Mouse (Mus musculus) retina, embryonic 14.5 days (tissue): ENCODE data around the gene Fgd5.

Experiments
- DNase-seq: peaks from one replicate; pipeline ENCODE4 v3.0.0-alpha.2; 2015; ENCODE audit warnings: low spot score

The Fgd5 gene

DNA sequence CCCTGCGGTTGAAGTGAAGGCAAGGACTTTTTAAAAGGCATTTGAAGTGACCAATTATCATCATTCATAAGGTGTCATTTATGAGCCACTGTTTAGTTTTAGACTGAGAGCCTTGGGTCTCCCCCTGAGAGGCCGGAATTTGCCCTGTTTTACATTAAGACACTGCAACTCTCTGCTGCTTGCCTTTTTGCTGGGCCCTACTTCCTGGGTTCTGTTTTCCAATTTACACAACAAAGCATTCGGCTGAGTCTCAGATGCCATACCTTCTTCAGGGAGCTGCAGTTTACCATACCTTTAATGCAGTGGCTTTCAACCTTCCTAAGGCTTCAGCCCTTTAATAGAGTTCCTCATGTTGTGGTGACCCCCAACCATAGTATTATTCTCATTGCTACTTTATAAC lies 26.1 kb downstream of the Fgd5 start:
- no peak for DNase-seq

DNA sequence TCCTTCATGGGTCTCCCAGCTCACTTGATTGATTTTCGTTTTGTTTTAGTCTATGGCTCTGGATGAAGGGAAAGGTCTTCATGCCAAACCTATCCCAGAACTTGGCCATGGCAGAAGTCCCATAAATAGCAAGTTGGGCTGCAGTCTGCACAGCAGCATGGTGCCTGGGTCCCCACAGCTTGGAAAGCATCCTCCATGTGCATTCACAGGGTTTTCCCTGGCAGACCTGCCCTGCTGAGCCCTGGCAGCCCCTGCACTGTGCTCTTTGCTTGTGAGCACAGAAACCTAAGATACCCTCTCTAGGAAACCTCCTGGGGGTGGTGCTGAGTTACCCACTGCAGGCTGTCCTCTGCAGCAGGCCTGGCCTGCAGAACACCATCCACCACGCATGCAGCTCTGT lies 32.2 kb downstream of the Fgd5 start:
- DNase-seq: no peak

DNA sequence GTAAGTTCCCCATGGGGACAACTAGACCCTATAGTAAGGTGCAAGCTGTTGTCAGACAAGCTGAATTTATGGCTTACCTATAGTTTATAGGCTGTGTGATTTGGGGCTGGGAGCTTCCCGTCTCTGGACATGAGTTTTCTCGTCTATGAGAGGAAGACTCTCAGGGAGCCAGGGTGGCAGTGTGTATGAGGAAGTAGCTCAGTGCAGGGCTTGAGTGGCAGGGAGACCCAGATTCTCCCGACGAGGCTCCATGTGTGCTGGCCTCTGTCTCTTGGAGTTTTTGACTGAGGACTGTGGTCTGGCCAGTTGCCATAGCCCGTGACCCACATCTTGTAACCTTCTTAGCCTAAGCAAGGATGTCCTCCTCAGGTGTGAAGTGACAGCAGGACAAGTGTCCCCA lies 33.7 kb downstream of the Fgd5 start:
- DNase-seq: no peak

DNA sequence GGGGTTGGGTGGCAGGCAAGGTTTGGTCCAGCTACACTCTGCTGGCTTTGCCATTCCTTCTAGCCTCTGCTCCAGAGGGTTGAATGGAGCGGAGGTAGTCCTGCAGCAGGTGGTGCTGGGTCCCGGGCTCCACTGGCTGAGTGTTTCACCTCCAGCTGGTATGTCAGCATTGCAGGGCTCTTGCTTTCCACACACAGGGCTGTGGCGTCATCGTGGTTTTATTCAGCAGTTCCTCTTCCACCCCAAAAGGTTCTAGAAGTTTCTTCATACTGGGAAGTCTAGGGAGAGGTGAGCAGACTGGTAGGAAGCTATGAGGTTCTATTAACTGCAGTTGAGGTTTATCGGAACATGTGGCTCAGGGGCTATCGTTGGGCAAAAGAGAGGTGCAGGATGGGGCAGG lies 34.4 kb downstream of the Fgd5 start:
- DNase-seq: no peak

DNA sequence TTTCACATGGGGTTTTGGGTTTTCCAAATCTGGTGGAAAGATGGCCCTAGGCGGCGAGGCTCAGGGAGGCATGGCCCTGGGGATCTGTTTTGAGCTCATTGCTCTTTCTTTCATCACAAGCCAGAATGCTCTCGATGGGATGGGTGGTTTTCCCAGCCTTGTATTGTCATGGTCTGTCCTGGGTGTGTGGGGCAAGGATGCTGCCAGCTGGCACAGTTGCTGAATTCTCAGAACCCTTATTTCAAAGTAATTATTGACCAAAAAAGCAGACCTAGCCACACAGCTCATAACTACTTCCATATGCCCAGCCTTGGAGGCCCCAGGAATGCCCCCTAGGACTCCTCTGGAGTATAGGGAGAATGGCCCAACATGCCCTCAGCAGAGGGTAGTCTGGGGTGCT lies 34.9 kb downstream of the Fgd5 start:
- DNase-seq: no peak

DNA sequence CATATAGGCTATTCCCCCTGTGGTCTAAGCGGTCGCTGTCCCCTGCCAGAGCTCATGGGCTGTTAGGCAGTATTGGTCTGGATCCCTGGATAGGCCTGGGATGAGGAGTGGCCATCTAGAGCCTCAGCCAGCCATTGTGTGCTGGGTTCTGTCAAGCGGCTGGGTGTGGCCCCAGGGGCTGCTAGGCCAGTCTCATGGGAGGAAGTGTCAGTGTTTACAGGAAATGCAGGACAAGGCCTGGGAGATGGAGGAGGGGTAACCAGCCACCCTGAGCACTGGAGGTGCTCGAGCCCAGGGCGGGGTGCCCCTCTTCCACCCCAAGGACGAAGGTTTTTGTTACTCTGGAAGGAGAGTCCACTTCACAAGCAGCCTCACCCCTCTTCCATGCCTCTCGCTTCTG lies 36.3 kb downstream of the Fgd5 start:
- DNase-seq: no peak

DNA sequence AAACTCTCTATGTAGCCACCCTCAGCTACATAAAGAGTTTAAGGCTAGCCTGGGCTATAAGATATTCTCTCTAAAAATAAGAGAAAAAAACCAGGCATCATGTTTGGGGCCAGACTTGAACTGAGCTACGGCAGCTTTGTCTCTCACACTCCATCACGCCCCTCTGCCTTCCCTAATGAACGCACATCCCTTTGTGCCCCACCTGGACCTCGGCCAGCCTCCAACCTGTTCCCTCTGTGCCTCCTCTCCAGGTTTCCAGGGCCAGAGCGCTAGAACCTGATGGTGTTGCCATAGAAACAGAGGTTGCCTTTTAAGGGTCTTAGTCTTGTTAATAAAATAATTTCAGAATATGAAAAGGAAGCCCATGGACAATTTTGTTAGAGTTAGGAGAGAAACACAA lies 37.2 kb downstream of the Fgd5 start:
- DNase-seq: no peak

DNA sequence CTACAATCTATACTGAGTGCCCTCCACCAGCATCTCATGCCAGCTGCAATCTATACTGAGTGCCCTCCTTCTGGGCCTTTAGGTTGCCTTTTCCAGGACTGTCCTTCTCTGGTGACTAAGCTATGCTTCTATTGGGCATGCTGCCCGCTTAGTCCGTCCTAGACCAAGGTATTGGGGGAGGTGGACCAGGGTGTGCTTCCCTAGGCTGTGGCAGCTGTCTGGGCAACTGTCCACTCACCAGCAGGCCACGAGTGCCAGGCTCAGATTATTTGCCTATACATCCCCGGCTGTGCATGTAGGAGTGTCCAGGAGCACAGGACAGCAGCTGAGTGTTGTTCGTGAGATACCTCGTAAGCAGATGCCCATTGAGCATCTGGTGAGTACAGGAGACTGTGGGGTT lies 38.1 kb downstream of the Fgd5 start:
- DNase-seq: no peak

DNA sequence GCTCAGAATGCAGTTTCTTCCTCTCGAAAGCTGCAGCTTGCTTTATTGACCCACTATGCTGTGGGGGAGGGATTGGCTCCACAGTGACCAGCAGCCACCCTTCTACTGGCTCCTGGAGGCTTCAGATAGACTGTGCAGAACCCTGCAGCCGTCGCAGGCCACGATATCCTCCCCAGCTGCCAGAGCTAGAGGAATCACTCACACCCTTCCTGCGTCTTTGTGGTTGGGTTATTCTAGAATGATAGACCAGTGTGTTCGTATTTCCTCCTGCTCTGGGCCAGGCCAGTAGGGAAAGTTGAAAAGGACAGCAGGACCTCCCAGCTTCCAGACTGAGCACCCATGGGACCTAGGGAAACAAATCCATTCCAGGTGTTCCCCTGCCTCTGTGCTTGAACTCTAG lies 39.7 kb downstream of the Fgd5 start:
- DNase-seq: no peak

DNA sequence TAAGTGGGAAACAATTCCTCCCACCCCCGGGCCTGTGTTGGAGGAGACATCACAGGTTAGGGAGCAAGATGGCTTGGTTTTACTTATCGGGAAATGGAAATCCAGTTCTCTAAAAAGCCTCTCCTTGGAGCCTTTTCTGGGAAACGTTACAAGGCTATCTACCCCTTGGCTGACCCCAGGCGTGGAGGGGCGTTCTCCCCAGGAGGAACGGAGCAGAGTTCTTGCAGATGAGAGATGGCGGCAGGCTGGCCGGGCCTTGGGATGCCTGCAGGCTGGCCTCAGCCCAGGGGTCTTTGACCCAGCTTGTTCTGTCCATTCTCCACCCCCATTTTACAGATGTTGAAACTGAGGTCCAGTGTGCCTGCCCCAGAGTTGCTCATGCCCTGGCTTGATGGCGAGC lies 42.4 kb downstream of the Fgd5 start:
- DNase-seq: no peak

DNA sequence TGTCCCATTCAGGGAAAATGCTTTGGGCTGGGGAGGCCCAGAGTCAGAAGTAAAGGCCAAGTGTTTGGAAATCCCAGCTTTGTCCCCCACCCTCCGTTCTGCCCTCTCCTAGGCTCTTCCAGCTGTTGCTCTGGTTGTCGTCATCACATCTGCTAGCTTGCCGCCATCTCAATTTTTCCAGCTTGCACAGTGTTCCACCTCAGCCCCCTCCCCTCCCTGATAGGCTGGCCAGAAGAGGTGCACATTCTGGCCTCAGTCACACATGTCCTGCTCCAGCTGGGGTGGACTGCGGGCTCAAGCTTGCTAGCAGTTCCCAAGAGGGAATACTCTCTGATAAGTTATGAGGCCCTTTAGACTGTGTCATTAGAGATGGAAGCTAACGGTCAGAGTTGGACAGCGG lies 42.8 kb downstream of the Fgd5 start:
- no peak for DNase-seq

DNA sequence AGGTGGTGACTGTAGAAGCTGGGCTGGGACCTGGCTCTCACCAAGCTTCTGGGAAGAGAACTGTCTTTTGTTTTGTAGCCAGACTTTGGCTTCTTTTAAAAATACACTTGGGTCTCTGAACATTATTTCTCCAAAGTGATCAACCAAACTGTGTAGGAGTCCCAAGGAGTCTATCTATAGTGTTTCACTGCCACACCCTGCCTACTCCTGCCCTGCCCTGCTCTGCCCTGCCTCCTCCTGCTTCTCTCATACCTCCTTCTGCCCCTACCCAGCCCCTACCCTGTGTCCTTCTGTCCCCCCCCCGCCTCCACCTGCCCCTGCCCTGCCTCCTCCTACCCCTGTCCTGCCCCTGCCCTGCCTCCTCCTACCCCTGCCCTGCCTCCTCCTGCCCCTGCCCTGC lies 46.6 kb downstream of the Fgd5 start:
- no peak for DNase-seq

DNA sequence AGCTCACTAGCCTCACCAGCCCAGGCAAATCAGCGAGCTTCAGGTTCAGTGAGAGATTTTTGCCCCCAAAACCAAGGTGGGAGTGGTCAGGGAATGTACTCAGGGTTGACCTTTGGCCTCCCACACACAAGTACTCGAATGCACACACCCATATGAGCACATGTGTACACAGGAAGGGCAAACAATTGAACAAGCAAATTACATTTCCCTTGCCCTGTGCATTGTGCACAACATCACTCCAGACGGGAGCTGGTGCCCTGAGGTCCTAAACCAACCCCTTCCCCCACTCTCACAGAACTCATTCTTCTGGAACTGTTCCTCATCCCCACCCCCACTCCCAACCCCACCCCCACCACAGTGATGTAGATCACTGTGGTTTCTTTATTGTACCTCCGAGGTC lies 48.7 kb downstream of the Fgd5 start:
- no peak for DNase-seq

DNA sequence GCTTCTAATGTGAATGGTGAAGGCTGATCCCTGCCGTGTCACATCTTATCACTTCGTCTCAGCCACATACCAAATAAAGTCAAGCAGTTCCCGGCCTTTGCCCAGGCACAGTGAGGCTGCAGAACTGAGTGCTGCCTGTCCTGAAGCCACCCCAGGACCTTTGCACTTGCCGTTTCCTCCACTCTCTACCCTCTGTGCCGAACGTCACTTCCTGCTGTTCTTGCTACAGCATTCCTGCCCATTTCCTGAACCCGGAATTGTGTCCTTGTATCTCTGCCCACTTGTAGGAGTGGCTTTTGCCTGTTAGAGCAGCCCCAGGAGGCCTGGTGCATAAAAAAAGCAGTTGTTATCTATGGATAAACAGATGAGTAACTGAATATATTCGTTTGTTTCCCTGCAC lies 52.0 kb downstream of the Fgd5 start:
- no peak for DNase-seq

DNA sequence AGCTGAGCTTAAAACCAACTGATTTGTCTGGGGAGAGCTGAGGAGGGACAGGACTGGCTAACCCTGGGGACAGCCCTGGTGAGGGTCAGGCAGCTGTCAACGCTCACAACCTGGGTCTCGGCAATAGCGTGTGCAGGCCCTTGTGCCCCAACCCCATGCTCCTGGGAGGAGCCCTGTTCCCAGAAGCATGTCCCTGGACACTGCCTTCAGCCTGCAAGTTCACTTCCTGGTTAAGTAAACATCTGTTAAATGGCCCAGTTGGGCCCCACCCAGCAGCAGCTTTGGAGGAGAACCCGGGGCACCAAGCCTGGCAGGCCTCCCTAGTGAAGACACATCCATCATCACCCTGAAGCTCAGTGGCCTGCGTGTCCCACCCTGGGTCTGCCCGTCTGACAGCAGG lies 56.0 kb downstream of the Fgd5 start:
- no peak for DNase-seq

DNA sequence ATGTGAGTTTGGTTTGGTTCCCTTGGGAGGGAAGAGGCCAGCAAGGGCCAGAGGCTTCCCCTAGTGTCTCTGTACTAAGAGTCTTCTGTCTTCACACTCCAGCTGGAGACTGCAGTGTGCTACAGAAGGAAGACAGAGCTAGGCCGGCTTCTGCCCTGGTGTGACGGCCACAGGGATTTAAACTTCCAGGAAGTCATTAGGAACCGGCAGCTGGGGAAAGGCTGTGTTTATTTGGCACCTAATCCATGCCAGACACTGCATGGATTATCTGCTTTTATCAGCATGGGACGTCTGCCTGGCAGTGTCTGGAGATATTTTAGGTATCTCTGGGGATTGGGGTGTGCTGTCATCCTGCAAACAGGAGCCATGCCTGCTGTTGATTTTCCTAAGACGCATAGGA lies 57.7 kb downstream of the Fgd5 start:
- DNase-seq: no peak

DNA sequence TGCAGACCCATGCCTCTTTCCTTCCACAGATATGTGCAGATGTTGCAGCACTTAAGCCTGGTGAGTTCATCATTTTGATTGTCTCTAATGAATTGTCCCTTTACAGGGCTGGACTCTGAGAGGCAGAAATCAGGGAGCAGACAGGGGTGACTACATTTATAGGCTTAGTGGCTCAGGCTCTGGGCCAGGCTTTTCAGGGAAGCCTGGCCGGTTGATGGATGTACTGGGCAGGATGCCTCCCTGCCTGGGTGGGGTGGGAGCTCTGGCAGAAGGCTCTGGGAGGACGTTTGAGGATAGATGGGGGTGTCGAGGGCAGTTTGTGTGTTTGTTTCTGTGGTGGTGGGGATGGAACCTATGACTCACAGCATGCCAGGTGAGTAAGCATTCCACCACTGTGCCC lies 59.5 kb downstream of the Fgd5 start:
- no peak for DNase-seq

DNA sequence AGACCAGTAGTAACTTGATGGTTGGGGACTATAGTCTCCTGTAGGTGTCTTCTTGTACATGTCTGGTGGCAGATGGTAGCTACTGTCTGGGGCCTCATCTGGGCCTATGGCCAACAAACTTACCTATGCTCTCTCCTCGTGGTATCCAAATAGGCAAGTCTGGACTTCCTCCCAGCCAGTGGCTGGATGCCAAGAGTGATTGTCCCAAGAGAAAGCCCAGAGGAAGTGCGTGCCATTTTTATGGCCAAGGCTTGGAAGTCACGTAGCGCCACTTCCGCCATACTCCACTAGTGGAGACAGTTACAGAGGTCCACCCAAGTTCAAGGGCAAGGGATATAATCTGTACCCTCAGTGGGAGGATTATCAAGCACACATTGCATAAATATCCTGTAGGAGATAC lies 62.6 kb downstream of the Fgd5 start:
- DNase-seq: no peak

DNA sequence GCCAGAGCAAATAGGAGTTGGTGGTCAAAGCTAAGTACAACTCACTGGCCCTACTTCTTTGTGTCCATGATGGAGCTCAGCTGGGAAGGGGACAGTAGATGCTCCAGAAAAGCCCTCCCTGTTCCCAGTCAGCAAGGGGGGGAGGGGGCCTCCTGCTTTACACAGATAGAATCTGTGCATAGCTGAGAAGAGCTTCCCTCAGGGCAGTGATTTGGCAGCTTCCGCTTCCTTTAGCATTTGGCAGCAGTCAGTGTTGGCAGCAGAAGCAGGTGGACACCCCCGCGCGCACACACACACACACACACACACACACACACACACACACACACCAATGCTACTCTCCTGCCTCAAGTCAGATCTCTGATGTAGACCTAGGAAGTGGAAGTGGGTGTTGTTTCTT lies 63.4 kb downstream of the Fgd5 start:
- peak; percentile 11 for DNase-seq

DNA sequence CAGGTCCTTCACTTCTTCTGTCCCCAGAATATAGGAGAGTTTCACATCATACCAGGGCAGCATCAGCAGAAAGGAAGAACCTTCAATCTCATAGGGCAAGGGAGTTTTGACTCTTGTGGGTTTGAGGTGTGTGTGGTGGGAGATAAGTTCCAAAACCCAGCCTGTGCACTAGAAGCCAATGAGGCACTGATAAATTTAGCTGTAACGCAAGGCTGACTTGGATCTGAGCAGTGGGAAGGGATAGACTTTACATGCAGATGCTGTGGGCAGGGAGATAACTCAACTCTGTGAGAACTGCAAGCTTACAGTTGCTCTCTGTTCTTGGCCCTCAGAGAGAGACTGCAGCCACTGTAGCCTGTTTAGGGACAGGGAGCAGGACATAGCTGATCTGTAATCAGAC lies 64.2 kb downstream of the Fgd5 start:
- no peak for DNase-seq

DNA sequence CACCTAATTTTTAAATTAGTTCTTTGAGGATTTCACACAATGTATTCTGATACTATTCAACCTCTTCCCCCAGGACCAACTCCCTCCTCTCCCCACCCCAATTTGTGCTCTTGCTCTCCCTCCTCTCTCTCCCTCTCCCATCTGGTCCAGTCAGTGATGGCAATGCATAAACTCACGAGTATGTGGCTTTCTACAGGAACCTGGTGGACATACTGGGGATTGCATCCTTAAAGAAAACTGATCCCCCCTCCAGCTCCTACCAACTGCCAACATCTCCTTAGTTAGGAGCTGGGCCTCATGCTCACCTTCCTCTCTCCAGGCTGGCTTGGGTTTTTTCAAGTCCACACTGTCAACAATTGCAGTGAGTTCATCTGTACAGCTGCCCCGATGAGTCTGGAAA lies 79.1 kb downstream of the Fgd5 start:
- DNase-seq: peak; percentile 49

DNA sequence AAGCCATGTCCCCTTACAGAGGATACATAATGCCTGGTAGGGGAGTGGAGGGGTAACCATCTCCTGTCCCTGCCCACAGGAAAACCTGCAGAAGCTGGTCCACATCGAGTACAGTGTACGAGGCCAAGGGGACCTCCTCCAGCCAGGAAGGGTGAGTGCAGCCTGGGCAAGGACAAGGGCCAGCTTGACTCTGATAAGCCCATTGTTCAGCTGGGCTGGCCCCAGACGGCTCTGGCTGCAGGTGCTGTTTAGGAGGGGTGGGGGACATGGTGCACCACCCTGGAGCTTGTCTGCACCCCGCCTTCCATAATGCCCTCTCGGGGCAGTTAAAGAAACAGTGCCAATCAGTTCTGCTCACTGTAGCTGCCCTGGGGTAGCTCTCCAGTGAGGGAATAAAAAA lies 83.0 kb downstream of the Fgd5 start:
- DNase-seq: no peak

DNA sequence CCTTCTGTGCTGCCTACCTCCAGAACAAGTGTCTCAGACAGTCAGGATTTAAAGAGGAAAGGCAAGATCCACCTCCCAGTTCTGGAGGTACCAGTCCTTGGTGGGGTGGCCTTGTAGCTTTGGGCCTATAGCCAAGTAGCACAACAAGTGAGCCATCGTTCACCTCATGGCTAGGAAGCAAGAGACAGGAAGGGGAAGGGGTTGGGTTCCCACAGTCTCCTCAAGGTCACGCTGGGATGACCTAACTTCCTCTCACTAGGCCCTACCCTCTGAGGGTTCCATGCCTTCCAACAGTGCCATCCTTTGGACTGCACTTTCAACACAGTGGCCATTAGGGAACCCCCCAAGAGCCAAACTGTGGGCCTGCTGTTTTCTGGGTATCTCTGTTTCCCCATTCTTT lies 84.8 kb downstream of the Fgd5 start:
- DNase-seq: no peak

DNA sequence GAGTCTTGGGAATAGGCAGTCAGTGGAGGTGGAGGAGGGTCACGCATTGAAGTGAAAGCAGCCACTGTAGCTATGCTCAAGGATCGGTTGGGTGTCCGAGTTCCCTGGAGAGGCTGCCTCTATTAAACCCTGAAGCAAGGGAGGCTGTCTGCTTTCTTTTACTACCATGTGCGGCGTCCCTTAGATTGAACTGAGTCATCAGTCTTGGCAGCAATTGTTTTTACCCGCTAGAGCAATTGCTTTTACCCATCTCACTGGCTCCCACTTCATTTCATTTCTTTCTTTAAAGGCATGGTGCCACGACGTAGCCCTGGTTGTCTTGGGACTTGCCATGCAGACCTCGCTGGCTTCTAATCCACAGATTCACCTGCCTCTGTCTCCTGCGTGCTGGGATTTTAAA lies 85.4 kb downstream of the Fgd5 start:
- peak; percentile 37 for DNase-seq

DNA sequence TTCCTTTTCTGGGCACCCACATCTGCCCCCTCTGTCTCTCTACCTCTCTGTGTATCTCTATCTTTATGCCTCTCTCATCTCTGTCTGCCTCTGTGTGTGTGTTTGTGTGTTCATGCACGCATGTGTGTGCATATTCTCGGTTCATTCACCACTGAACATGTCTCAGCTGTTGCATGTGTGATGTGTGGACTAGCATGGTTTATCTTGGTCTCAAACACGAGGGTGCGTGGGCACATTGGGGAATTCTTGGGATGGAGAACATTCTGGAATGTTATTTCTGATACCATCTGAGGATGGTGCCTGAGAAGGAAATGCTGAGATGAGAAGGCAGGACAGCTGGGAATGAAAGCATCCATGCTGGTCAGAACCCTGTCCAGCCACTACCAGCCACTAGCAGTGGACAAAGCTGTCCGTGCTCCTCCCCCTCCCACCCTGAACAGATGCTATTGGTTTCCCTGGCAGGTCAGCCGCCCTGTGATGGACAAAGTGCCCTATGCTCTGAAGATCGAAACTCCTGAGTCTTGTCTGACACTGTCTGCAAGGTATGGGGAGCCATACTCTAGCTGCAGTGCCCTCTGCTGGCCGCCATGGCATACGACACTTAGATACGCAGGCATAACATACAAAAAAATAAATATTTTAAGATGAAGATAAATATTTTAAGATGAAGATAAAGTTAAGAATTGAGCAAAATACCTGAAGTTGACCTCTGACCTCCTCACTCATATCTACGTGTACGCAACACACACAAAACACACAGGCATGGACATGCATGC lies 87.2 kb downstream of the Fgd5 start:
- DNase-seq: peak; percentile 74
